12 mouse cellular contexts compared by ENCODE assay signal in genomic region chr13:95484664-95485063, GRCm38 (mm10). TPM values are rescaled to one million over a fixed set of nuclear protein-coding genes. Genes with fewer than 3 reads are reported as not detected.
A peak's percentile ranks its signal among the peaks of the same experiment; 100 is the strongest.
DNase-seq lines count a peak whose midpoint lies in the region; ATAC-seq and TF ChIP-seq lines count a peak whose summit lies in the region.
"Had no signal": no experiment of that assay in that cellular context is flagged by ENCODE, and none has a peak within 500 bp of the region (broad histone marks: within the 10 kb centered on the region; RNA-seq: fewer than 3 reads in every experiment).

No protein-coding gene starts in this region.

- H3K9ac ChIP-seq in forebrain, embryonic 14.5 days (ENCODE audit: low read length), result no peak overlapping the region
- H3K9ac ChIP-seq in midbrain, embryonic 11.5 days (ENCODE audit: low read length), result no peak overlapping the region
- no peak overlapping the region for H3K9ac ChIP-seq in midbrain, embryonic 16.5 days (ENCODE audit: low read depth, low read length)
- no peak overlapping the region for H3K9ac ChIP-seq in limb, embryonic 14.5 days (ENCODE audit: low read depth, low read length, severe bottlenecking)
- H3K9ac ChIP-seq in hindbrain, embryonic 11.5 days (ENCODE audit: low read depth, low read length), result no peak overlapping the region
- H3K9ac ChIP-seq: forebrain, embryonic 15.5 days; liver, postnatal 0 days had no signal

- no peaks in the 10 kb centered on the region for H3K36me3 ChIP-seq in forebrain, embryonic 14.5 days (ENCODE audit: control insufficient read depth, insufficient read depth, low read length)
- no peaks in the 10 kb centered on the region for H3K36me3 ChIP-seq in forebrain, embryonic 10.5 days (replicated peaks)
- no peaks in the 10 kb centered on the region for H3K36me3 ChIP-seq in midbrain, embryonic 11.5 days (ENCODE audit: control insufficient read depth, insufficient read depth, low read length)
- no peaks in the 10 kb centered on the region for H3K36me3 ChIP-seq in midbrain, embryonic 16.5 days (ENCODE audit: control insufficient read depth, insufficient read depth, low read length)
- H3K36me3 ChIP-seq in limb, embryonic 14.5 days (ENCODE audit: control insufficient read depth, insufficient read depth, low read length), result no peaks in the 10 kb centered on the region
- H3K36me3 ChIP-seq in hindbrain, embryonic 11.5 days (ENCODE audit: control insufficient read depth, insufficient read depth, low read length), result no peaks in the 10 kb centered on the region
- H3K36me3 ChIP-seq: forebrain, embryonic 15.5 days had no signal

- 40% methylated on average over 5 of the region's 5 CpGs for WGBS in forebrain, embryonic 14.5 days
- 62% methylated on average over 5 of the region's 5 CpGs for WGBS in forebrain, embryonic 10.5 days
- WGBS in midbrain, embryonic 11.5 days, result 44% methylated on average over 5 of the region's 5 CpGs
- 36% methylated on average over 5 of the region's 5 CpGs for WGBS in midbrain, embryonic 16.5 days
- whole genome bisulfite sequencing in limb, embryonic 14.5 days, result 17% methylated on average over 5 of the region's 5 CpGs
- 74% methylated on average over 5 of the region's 5 CpGs for WGBS in hindbrain, embryonic 11.5 days

- ATAC-seq in forebrain, embryonic 14.5 days, result no peak
- ATAC-seq in midbrain, embryonic 11.5 days (ENCODE audit: low FRiP score), result no peak
- ATAC-seq in midbrain, embryonic 16.5 days, result no peak
- ATAC-seq in limb, embryonic 14.5 days (ENCODE audit: low FRiP score, low read depth), result peak; percentile 86
- ATAC-seq in hindbrain, embryonic 11.5 days (ENCODE audit: low FRiP score), result no peak
- ATAC-seq: forebrain, embryonic 15.5 days; liver, postnatal 0 days had no signal

- no peak overlapping the region for H3K27ac ChIP-seq in forebrain, embryonic 14.5 days (ENCODE audit: low read depth, low read length)
- H3K27ac ChIP-seq in forebrain, embryonic 10.5 days, result no peak overlapping the region
- no peak overlapping the region for H3K27ac ChIP-seq in midbrain, embryonic 11.5 days (ENCODE audit: low read depth, low read length)
- no peak overlapping the region for H3K27ac ChIP-seq in midbrain, embryonic 16.5 days (ENCODE audit: low read length)
- H3K27ac ChIP-seq in limb, embryonic 14.5 days (replicated peaks; ENCODE audit: low read depth, low read length), result 0 out of 2 replicates have a peak overlapping the region, but pooled peaks have one; percentile 45
- H3K27ac ChIP-seq in hindbrain, embryonic 11.5 days (ENCODE audit: low read depth, low read length), result no peak overlapping the region
- H3K27ac ChIP-seq: forebrain, embryonic 15.5 days had no signal

- H3K9me3 ChIP-seq in forebrain, embryonic 14.5 days (replicated peaks; ENCODE audit: control insufficient read depth, low read length), result no peaks in the 10 kb centered on the region
- H3K9me3 ChIP-seq in forebrain, embryonic 10.5 days, result no peaks in the 10 kb centered on the region
- H3K9me3 ChIP-seq in midbrain, embryonic 11.5 days (ENCODE audit: control insufficient read depth, low read length), result no peaks in the 10 kb centered on the region
- no peaks in the 10 kb centered on the region for H3K9me3 ChIP-seq in midbrain, embryonic 16.5 days (replicated peaks; ENCODE audit: control insufficient read depth, low read length, poor library complexity, severe bottlenecking)
- H3K9me3 ChIP-seq in limb, embryonic 14.5 days (ENCODE audit: control insufficient read depth, low read length), result no peaks in the 10 kb centered on the region
- H3K9me3 ChIP-seq in hindbrain, embryonic 11.5 days (ENCODE audit: control insufficient read depth, low read length), result no peaks in the 10 kb centered on the region
- H3K9me3 ChIP-seq: forebrain, embryonic 15.5 days had no signal

- no peaks in the 10 kb centered on the region for H3K4me1 ChIP-seq in forebrain, embryonic 14.5 days (ENCODE audit: control insufficient read depth, insufficient read depth, low read length)
- 0 out of 2 replicates have a peak, but pooled peaks cover 6% of the 10 kb centered on the region for H3K4me1 ChIP-seq in forebrain, embryonic 10.5 days
- H3K4me1 ChIP-seq in midbrain, embryonic 11.5 days (ENCODE audit: control insufficient read depth, insufficient read depth, low read length), result no peaks in the 10 kb centered on the region
- no peaks in the 10 kb centered on the region for H3K4me1 ChIP-seq in midbrain, embryonic 16.5 days (ENCODE audit: control insufficient read depth, insufficient read depth, low read length)
- peaks cover 7% of the 10 kb centered on the region; the same call in 1 of the 2 replicates for H3K4me1 ChIP-seq in limb, embryonic 14.5 days (ENCODE audit: control insufficient read depth, insufficient read depth, low read length)
- H3K4me1 ChIP-seq in hindbrain, embryonic 11.5 days (replicated peaks; ENCODE audit: control insufficient read depth, insufficient read depth, low read length), result no peaks in the 10 kb centered on the region
- H3K4me1 ChIP-seq: forebrain, embryonic 15.5 days had no signal

- TF ChIP-seq POLR2A in limb, embryonic 14.5 days (IDR thresholded peaks at IDR 0.05; ENCODE audit: borderline replicate concordance, extremely low read depth, insufficient read depth, insufficient read length), result no peak

- no peak overlapping the region for H3K4me2 ChIP-seq in forebrain, embryonic 14.5 days (ENCODE audit: low read length)
- no peak overlapping the region for H3K4me2 ChIP-seq in midbrain, embryonic 11.5 days
- no peak overlapping the region for H3K4me2 ChIP-seq in midbrain, embryonic 16.5 days (ENCODE audit: low read length)
- H3K4me2 ChIP-seq in limb, embryonic 14.5 days (replicated peaks; ENCODE audit: low read depth, low read length, severe bottlenecking), result no peak overlapping the region
- H3K4me2 ChIP-seq in hindbrain, embryonic 11.5 days (replicated peaks; ENCODE audit: low read depth, low read length), result no peak overlapping the region
- H3K4me2 ChIP-seq: forebrain, embryonic 15.5 days had no signal

- no peak overlapping the region for H3K4me3 ChIP-seq in forebrain, embryonic 14.5 days (ENCODE audit: low read depth, low read length)
- H3K4me3 ChIP-seq in forebrain, embryonic 10.5 days, result no peak overlapping the region
- H3K4me3 ChIP-seq in midbrain, embryonic 11.5 days (ENCODE audit: low read depth, low read length), result no peak overlapping the region
- H3K4me3 ChIP-seq in midbrain, embryonic 16.5 days (ENCODE audit: low read depth, low read length), result no peak overlapping the region
- H3K4me3 ChIP-seq in limb, embryonic 14.5 days (replicated peaks; ENCODE audit: low read length), result no peak overlapping the region
- H3K4me3 ChIP-seq in hindbrain, embryonic 11.5 days (ENCODE audit: low read depth, low read length), result no peak overlapping the region
- H3K4me3 ChIP-seq: forebrain, embryonic 15.5 days had no signal

- peak; percentile 39 for DNase-seq in forebrain, embryonic 14.5 days (ENCODE audit: low spot score)
- DNase-seq in forebrain, embryonic 10.5 days (ENCODE audit: extremely low spot score, low spot score), result no peak
- peak; percentile 81 for DNase-seq in midbrain, embryonic 11.5 days (ENCODE audit: low spot score, missing footprints)
- peak; percentile 63 for DNase-seq in limb, embryonic 14.5 days (ENCODE audit: low spot score)
- DNase-seq in mesoderm, embryonic 11.5 days (ENCODE audit: low read depth, low spot score), result peak; percentile 23
- no peak for DNase-seq in adrenal gland, adult (ENCODE audit: inconsistent age in 2 of 2, low spot score in 1 of 2)
- no peak for DNase-seq in hindbrain, embryonic 11.5 days (ENCODE audit: low spot score)
- DNase-seq: cerebellum, adult 9-11 months; liver, postnatal 0 days had no signal

- no peaks in the 10 kb centered on the region for H3K27me3 ChIP-seq in forebrain, embryonic 14.5 days (replicated peaks; ENCODE audit: control insufficient read depth, insufficient read depth, low read length)
- no peaks in the 10 kb centered on the region for H3K27me3 ChIP-seq in forebrain, embryonic 10.5 days (ENCODE audit: poor library complexity, severe bottlenecking)
- no peaks in the 10 kb centered on the region for H3K27me3 ChIP-seq in midbrain, embryonic 11.5 days (ENCODE audit: control insufficient read depth, insufficient read depth, low read length)
- no peaks in the 10 kb centered on the region for H3K27me3 ChIP-seq in midbrain, embryonic 16.5 days (ENCODE audit: control insufficient read depth, insufficient read depth, low read depth, low read length)
- no peaks in the 10 kb centered on the region for H3K27me3 ChIP-seq in limb, embryonic 14.5 days (ENCODE audit: control insufficient read depth, insufficient read depth, low read length)
- no peaks in the 10 kb centered on the region for H3K27me3 ChIP-seq in hindbrain, embryonic 11.5 days (ENCODE audit: control insufficient read depth, insufficient read depth, low read length)
- H3K27me3 ChIP-seq: forebrain, embryonic 15.5 days had no signal

RNA-seq across cellular contexts. Expression of gene S100z, which starts 6.1 kb away (rescaled TPM):
- not detected in 2 replicates for polyA plus RNA-seq in forebrain, embryonic 14.5 days (2014; fragmentation: Nextera tagmentation; extraction: Ambion mirVana)
- not detected in 2 replicates for polyA plus RNA-seq in forebrain, embryonic 10.5 days (2016; fragmentation: Nextera tagmentation; extraction: Ambion mirVana)
- polyA plus RNA-seq in midbrain, embryonic 11.5 days (2014; fragmentation: Nextera tagmentation; extraction: Ambion mirVana), result not detected in 2 replicates
- not detected in 2 replicates for polyA plus RNA-seq in midbrain, embryonic 16.5 days (2015; fragmentation: Nextera tagmentation; extraction: Ambion mirVana)
- polyA plus RNA-seq in limb, embryonic 14.5 days (2012; rRNA removed), result not detected in 2 replicates
- not detected in 2 replicates for polyA plus RNA-seq in limb, embryonic 14.5 days (2014; fragmentation: Nextera tagmentation; extraction: Ambion mirVana)
- polyA plus RNA-seq in hindbrain, embryonic 11.5 days (2014; fragmentation: Nextera tagmentation; extraction: Ambion mirVana), result not detected in 2 replicates
- polyA plus RNA-seq: C2C12; forebrain, embryonic 15.5 days; liver, postnatal 0 days had no signal

RNA-seq across cellular contexts. Expression of gene Crhbp, which starts 39.9 kb away (rescaled TPM):
- polyA plus RNA-seq in forebrain, embryonic 14.5 days (2014; fragmentation: Nextera tagmentation; extraction: Ambion mirVana), result 0.75 and 1.1 TPM in 2 replicates
- polyA plus RNA-seq in forebrain, embryonic 10.5 days (2016; fragmentation: Nextera tagmentation; extraction: Ambion mirVana), result 1.2 and 1.4 TPM in 2 replicates
- polyA plus RNA-seq in midbrain, embryonic 11.5 days (2014; fragmentation: Nextera tagmentation; extraction: Ambion mirVana), result 1.9 TPM in 2 replicates
- 2.9 and 3.7 TPM in 2 replicates for polyA plus RNA-seq in midbrain, embryonic 16.5 days (2015; fragmentation: Nextera tagmentation; extraction: Ambion mirVana)
- polyA plus RNA-seq in limb, embryonic 14.5 days (2012; rRNA removed), result 0.20 and 0.28 TPM in 2 replicates
- polyA plus RNA-seq in limb, embryonic 14.5 days (2014; fragmentation: Nextera tagmentation; extraction: Ambion mirVana), result 0.15 and 0.32 TPM in 2 replicates
- polyA plus RNA-seq in hindbrain, embryonic 11.5 days (2014; fragmentation: Nextera tagmentation; extraction: Ambion mirVana), result 2.9 TPM in 2 replicates

RNA-seq across cellular contexts. Expression of gene F2rl1, which starts 40.4 kb away (rescaled TPM):
- 0.17 and 0.30 TPM in 2 replicates for polyA plus RNA-seq in forebrain, embryonic 14.5 days (2014; fragmentation: Nextera tagmentation; extraction: Ambion mirVana)
- polyA plus RNA-seq in forebrain, embryonic 10.5 days (2016; fragmentation: Nextera tagmentation; extraction: Ambion mirVana), result 0.16 TPM in 1 of 2 replicates, not detected in the other
- 0.23 and 0.49 TPM in 2 replicates for polyA plus RNA-seq in midbrain, embryonic 11.5 days (2014; fragmentation: Nextera tagmentation; extraction: Ambion mirVana)
- polyA plus RNA-seq in midbrain, embryonic 16.5 days (2015; fragmentation: Nextera tagmentation; extraction: Ambion mirVana), result 0.09 and 0.26 TPM in 2 replicates
- 6.8 and 8.1 TPM in 2 replicates for polyA plus RNA-seq in limb, embryonic 14.5 days (2012; rRNA removed)
- polyA plus RNA-seq in limb, embryonic 14.5 days (2014; fragmentation: Nextera tagmentation; extraction: Ambion mirVana), result 2.7 and 4.0 TPM in 2 replicates
- 0.13 and 0.17 TPM in 2 replicates for polyA plus RNA-seq in hindbrain, embryonic 11.5 days (2014; fragmentation: Nextera tagmentation; extraction: Ambion mirVana)
- polyA plus RNA-seq: C2C12 had no signal

Comparison
In these comparisons a context has a peak if more than half of its experiments do, and no peak if none do; other contexts are left out.
1. DNase-seq: peak in forebrain, embryonic 14.5 days (single experiment), midbrain, embryonic 11.5 days (single experiment), limb, embryonic 14.5 days (single experiment) and mesoderm, embryonic 11.5 days (single experiment); none in forebrain, embryonic 10.5 days (single experiment), adrenal gland, adult (0 of 2) and hindbrain, embryonic 11.5 days (single experiment).